In genomic region chr8:11006276-11006630, GRCm38 (mm10) we compare ENCODE assay signal across 8 mouse cellular contexts. TPM values are rescaled to one million over a fixed set of nuclear protein-coding genes. Genes with fewer than 3 reads are reported as not detected.
A peak's percentile ranks its signal among the peaks of the same experiment; 100 is the strongest.
DNase-seq lines count a peak whose midpoint lies in the region; ATAC-seq and TF ChIP-seq lines count a peak whose summit lies in the region.

No protein-coding gene starts in this region.

- TF ChIP-seq POLR2A in small intestine, adult 2 months (IDR thresholded peaks at IDR 0.05; ENCODE audit: low read depth, low read length) = no peak

- H3K4me1 ChIP-seq in neural tube, embryonic 11.5 days (ENCODE audit: control insufficient read depth, insufficient read depth, low read length) = peaks cover 54% of the 10 kb centered on the region
- peaks cover 83% of the 10 kb centered on the region for H3K4me1 ChIP-seq in limb, embryonic 10.5 days
- H3K4me1 ChIP-seq in small intestine, adult 2 months (ENCODE audit: control insufficient read depth, insufficient read depth, insufficient read length, low read length) = peaks cover 41% of the 10 kb centered on the region

- no peak for TF ChIP-seq CTCF in small intestine, adult 2 months (IDR thresholded peaks at IDR 0.05; ENCODE audit: extremely low read depth, insufficient read length, insufficient replicate concordance, low read depth, low read length)

- no peak overlapping the region for H3K27ac ChIP-seq in neural tube, embryonic 11.5 days (ENCODE audit: low read depth, low read length)
- peak overlapping the region; percentile 97 for H3K27ac ChIP-seq in limb, embryonic 10.5 days
- no peak overlapping the region for H3K27ac ChIP-seq in small intestine, adult 2 months (ENCODE audit: insufficient read depth, low read depth, low read length)

- peak overlapping the region; percentile 87 for H3K9ac ChIP-seq in neural tube, embryonic 11.5 days (ENCODE audit: low read length)

- peak; percentile 28 for DNase-seq in adrenal gland, postnatal 10 days
- no peak for DNase-seq in adrenal gland, postnatal 25 days
- no peak for DNase-seq in neural tube, embryonic 11.5 days (ENCODE audit: low spot score)
- no peak for DNase-seq in neural tube, embryonic 10.5 days (ENCODE audit: extremely low spot score, low spot score)
- DNase-seq in limb, embryonic 10.5 days (ENCODE audit: low spot score) = no peak
- DNase-seq in embryo, embryonic 9.5 days (ENCODE audit: extremely low spot score) = no peak
- no peak for DNase-seq in frontal cortex, postnatal 25 days (ENCODE audit: low spot score in 2 of 2)

- ATAC-seq in neural tube, embryonic 11.5 days (ENCODE audit: insufficient read depth, low FRiP score, low TSS enrichment) = no peak

- no peaks in the 10 kb centered on the region for H3K27me3 ChIP-seq in neural tube, embryonic 11.5 days (ENCODE audit: control insufficient read depth, insufficient read depth, low read length)
- H3K27me3 ChIP-seq in limb, embryonic 10.5 days (ENCODE audit: low read depth, poor library complexity, severe bottlenecking) = peaks cover 17% of the 10 kb centered on the region
- no peaks in the 10 kb centered on the region for H3K27me3 ChIP-seq in small intestine, adult 2 months (ENCODE audit: control insufficient read depth, insufficient read depth, low read length)

- 87% methylated on average over 9 of the region's 9 CpGs for WGBS in neural tube, embryonic 11.5 days
- WGBS in limb, embryonic 10.5 days = 92% methylated on average over 9 of the region's 9 CpGs
- 93% methylated on average over 9 of the region's 9 CpGs for WGBS in small intestine, adult 2 months

- H3K4me2 ChIP-seq in neural tube, embryonic 11.5 days (ENCODE audit: low read depth) = peak overlapping the region; percentile 79

- H3K9me3 ChIP-seq in neural tube, embryonic 11.5 days (ENCODE audit: control insufficient read depth, low read length) = no peaks in the 10 kb centered on the region
- H3K9me3 ChIP-seq in limb, embryonic 10.5 days (replicated peaks) = no peaks in the 10 kb centered on the region

- no peaks in the 10 kb centered on the region; the same call in 1 of the 2 replicates for H3K36me3 ChIP-seq in neural tube, embryonic 11.5 days (ENCODE audit: control insufficient read depth, insufficient read depth, low read length)
- H3K36me3 ChIP-seq in limb, embryonic 10.5 days = peaks cover 28% of the 10 kb centered on the region
- H3K36me3 ChIP-seq in small intestine, adult 2 months (ENCODE audit: control insufficient read depth, insufficient read depth, low read length) = peaks cover 13% of the 10 kb centered on the region

- peak overlapping the region; percentile 87 for H3K4me3 ChIP-seq in neural tube, embryonic 11.5 days (ENCODE audit: low read depth, low read length)
- peak overlapping the region; percentile 91 for H3K4me3 ChIP-seq in limb, embryonic 10.5 days
- peak overlapping the region; percentile 91 for H3K4me3 ChIP-seq in small intestine, adult 2 months (ENCODE audit: low read depth, low read length)

RNA-seq across cellular contexts. Expression of gene Irs2, which starts 2.0 kb away (rescaled TPM):
- 10 to 100 TPM; 33.4 to 80.8 TPM for total RNA-seq in adrenal gland, postnatal 10 days (2021)
- 22.1 and 23.0 TPM in 2 replicates for total RNA-seq in adrenal gland, postnatal 25 days (2021)
- 6.3 and 6.9 TPM in 2 replicates for polyA plus RNA-seq in neural tube, embryonic 11.5 days (2014; fragmentation: Nextera tagmentation; extraction: Ambion mirVana)
- polyA plus RNA-seq in limb, embryonic 10.5 days (2016; fragmentation: Nextera tagmentation; extraction: Ambion mirVana) = 5.8 and 9.7 TPM in 2 replicates
- 7.5 and 31.2 TPM in 2 replicates for polyA plus RNA-seq in small intestine, adult 2 months (2012; rRNA removed)
